Mouse (Mus musculus) bone marrow macrophage, adult 2 months (primary cell): ENCODE data around the gene Fcrla.

Experiments
- CTCF ChIP-seq: IDR thresholded peaks from 2 replicates; pipeline ENCODE4 v1.5.1; 2012; ENCODE audit warnings: low read depth, mild to moderate bottlenecking, low read length, moderate library complexity
- POLR2A ChIP-seq: IDR thresholded peaks from 2 replicates; pipeline ENCODE4 v1.6.1; 2012; ENCODE audit warnings: mild to moderate bottlenecking, low read depth, low read length, borderline replicate concordance

- TF ChIP-seq CTCF (no peak), POLR2A (no peak)
Observed at GRCm38 (mm10) chr1:170912891-170913615, 14.3 kb downstream of the Fcrla start, which contains the start of gene Fcrlb.
